ENCODE assay signal across 8 mouse cellular contexts in the genomic region with DNA sequence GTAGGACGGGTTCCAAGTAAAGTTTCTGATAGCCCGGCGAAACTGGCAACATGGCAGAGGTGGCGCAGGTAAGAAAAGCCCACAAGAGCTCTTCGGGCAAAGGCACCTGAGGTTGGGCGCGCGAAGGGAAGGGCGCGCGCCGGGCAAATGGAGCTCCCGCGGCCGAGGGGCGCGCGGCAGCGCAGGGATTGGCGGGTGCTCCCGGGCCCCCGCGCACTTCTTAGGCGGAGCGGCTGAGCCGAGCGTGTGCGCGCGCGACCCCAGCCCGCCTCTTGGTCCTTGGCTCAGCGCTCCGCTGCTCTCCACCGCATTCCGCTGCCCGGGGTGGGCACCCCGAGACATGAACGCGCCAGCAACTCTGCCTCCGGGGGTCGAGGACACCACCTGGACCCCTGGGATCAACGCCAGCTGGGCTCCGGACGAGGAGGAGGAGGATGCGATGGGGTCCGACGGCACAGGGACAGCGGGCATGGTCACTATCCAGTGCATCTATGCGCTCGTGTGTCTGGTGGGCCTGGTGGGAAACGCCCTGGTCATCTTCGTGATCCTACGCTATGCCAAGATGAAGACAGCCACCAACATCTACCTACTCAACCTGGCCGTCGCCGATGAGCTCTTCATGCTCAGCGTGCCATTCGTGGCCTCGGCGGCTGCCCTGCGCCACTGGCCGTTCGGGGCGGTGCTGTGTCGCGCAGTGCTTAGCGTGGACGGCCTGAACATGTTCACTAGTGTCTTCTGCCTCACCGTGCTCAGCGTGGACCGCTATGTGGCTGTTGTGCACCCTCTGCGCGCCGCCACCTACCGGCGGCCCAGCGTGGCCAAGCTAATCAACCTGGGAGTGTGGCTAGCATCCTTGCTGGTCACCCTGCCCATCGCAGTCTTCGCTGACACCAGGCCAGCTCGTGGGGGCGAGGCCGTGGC. TPM values are rescaled to one million over a fixed set of nuclear protein-coding genes. Genes with fewer than 3 reads are reported as not detected.
A peak's percentile ranks its signal among the peaks of the same experiment; 100 is the strongest.
DNase-seq lines count a peak whose midpoint lies in the region; ATAC-seq and TF ChIP-seq lines count a peak whose summit lies in the region.

A gene (plus strand): TSS at position 214 of the 921 bp plus-strand sequence.

- 4% methylated on average over 83 of the region's 83 CpGs for WGBS in forebrain, embryonic 14.5 days

- TF ChIP-seq CTCF in E14TG2a.4 (conservative IDR thresholded peaks at IDR 0.05; ENCODE audit: low read length): no peak; the same call in 1 of the 2 replicates
- peak; percentile 77 for TF ChIP-seq CTCF in left cerebral cortex, adult 2 months (IDR thresholded peaks at IDR 0.05)

- H3K9me3 ChIP-seq in E14TG2a.4 (ENCODE audit: low read length): no peaks in the 10 kb centered on the region
- no peaks in the 10 kb centered on the region for H3K9me3 ChIP-seq in forebrain, embryonic 14.5 days (replicated peaks; ENCODE audit: control insufficient read depth, low read length)

- peak; percentile 59 for DNase-seq in adrenal gland, adult 2 months
- peak; percentile 62 for DNase-seq in forebrain, embryonic 14.5 days (ENCODE audit: low spot score)
- peak; percentile 62 to 73 for DNase-seq in left cerebral cortex, adult 2 months (ENCODE audit: extremely low spot score in 1 of 2, low spot score in 2 of 2)
- DNase-seq in lung, postnatal 36 days: peak; percentile 63
- DNase-seq in right cerebral cortex, adult 2 months (ENCODE audit: low spot score in 2 of 2): peak; percentile 71 to 73

- peak; percentile 90 for ATAC-seq in forebrain, embryonic 14.5 days
- peak; percentile 14 to 37; a peak in 3 of 4 replicates for ATAC-seq in hematopoietic stem cell, adult 5-6 weeks (replicated peaks in 1 of 2; ENCODE audit: insufficient read depth in 1 of 2, low FRiP score in 2 of 2, low TSS enrichment in 1 of 2, low read depth in 1 of 2, poor library complexity in 2 of 2, severe bottlenecking in 2 of 2)
- ATAC-seq in inflammation-experienced regulatory T-cells, adult 6 months: no peak

- peaks cover 67% of the 10 kb centered on the region for H3K27me3 ChIP-seq in E14TG2a.4 (ENCODE audit: insufficient read depth, low read length)
- peaks cover 20% of the 10 kb centered on the region for H3K27me3 ChIP-seq in forebrain, embryonic 14.5 days (replicated peaks; ENCODE audit: control insufficient read depth, insufficient read depth, low read length)

- H3K27ac ChIP-seq in forebrain, embryonic 14.5 days (ENCODE audit: low read depth, low read length): no peak within 1 kb of the TSS
- H3K27ac ChIP-seq in left cerebral cortex, adult 2 months: peak within 1 kb of the TSS; percentile 94

- peak within 1 kb of the TSS; percentile 78 for H3K4me3 ChIP-seq in E14TG2a.4 (replicated peaks; ENCODE audit: low read length)
- H3K4me3 ChIP-seq in forebrain, embryonic 14.5 days (ENCODE audit: low read depth, low read length): peak within 1 kb of the TSS; percentile 50
- peak within 1 kb of the TSS; percentile 63 for H3K4me3 ChIP-seq in left cerebral cortex, adult 2 months

- peak within 1 kb of the TSS; percentile 92 for H3K4me2 ChIP-seq in forebrain, embryonic 14.5 days (ENCODE audit: low read length)

- intact Hi-C loops in left cerebral cortex, adult 2 months (cut with DNase I): loop anchor here (2.0 to 5.0 kb wide), 4 partner anchors 68 to 273 kb away; no protein-coding TSS in a partner anchor

- H3K4me1 ChIP-seq in E14TG2a.4 (replicated peaks; ENCODE audit: low read depth, low read length): peaks cover 24% of the 10 kb centered on the region
- H3K4me1 ChIP-seq in forebrain, embryonic 14.5 days (ENCODE audit: control insufficient read depth, insufficient read depth, low read length): no peaks in the 10 kb centered on the region

- no peaks in the 10 kb centered on the region for H3K36me3 ChIP-seq in E14TG2a.4 (ENCODE audit: insufficient read depth, low read length)
- no peaks in the 10 kb centered on the region for H3K36me3 ChIP-seq in forebrain, embryonic 14.5 days (ENCODE audit: control insufficient read depth, insufficient read depth, low read length)

- H3K9ac ChIP-seq in forebrain, embryonic 14.5 days (ENCODE audit: low read length): peak within 1 kb of the TSS; percentile 56

RNA-seq across cellular contexts. Expression of the gene that starts here (rescaled TPM):
- total RNA-seq in adrenal gland, adult 2 months (2021): under 1 TPM; 0.26 to 0.86 TPM
- polyA plus RNA-seq in adrenal gland, adult 2 months (2012; rRNA removed): 0.72 and 0.84 TPM in 2 replicates
- 1.7 and 2.5 TPM in 2 replicates for polyA plus RNA-seq in forebrain, embryonic 14.5 days (2014; fragmentation: Nextera tagmentation; extraction: Ambion mirVana)
- total RNA-seq in hematopoietic stem cell, adult 5-6 weeks (2017): not detected in 2 replicates
- 10 to 100 TPM; 33.7 to 34.9 TPM for total RNA-seq in left cerebral cortex, adult 2 months (2021)
- polyA plus RNA-seq in inflammation-experienced regulatory T-cells, adult 6 months (2017; shearing (Covaris generic)): not detected

Comparison
In these comparisons a context has a peak if more than half of its experiments do, and no peak if none do; other contexts are left out.
1. RNA of the gene that starts here (total RNA-seq): 33.7 to 34.9 TPM in left cerebral cortex, adult 2 months; 0.26 to 0.86 TPM in adrenal gland, adult 2 months and not detected in hematopoietic stem cell, adult 5-6 weeks; every median in the first group is over 10 times any median in the second.
2. Peak in DNase-seq in adrenal gland, adult 2 months; RNA of the gene not detected or under 1 TPM.
3. Peak in ATAC-seq in hematopoietic stem cell, adult 5-6 weeks; RNA of the gene not detected or under 1 TPM.
4. Peak in every context shown above with its lines, with median percentiles within 50 percentile points of each other: H3K4me3 ChIP-seq and DNase-seq.